Mouse (Mus musculus) layer of hippocampus, postnatal 36 days (tissue): ENCODE measurements around the gene Foxp2. TPM values are rescaled to one million over a fixed set of nuclear protein-coding genes. Genes with fewer than 3 reads are reported as not detected.

Source experiments
- DNase-seq, 2 experiments: peaks; one replicate each; pipeline ENCODE4 v3.0.0; 2022
- total RNA-seq, 2 experiments: library from RNA; stranded (reverse); gene quantifications; 2 replicates each; pipeline ENCODE4 v1.2.3; 2021

Foxp2 gene
- total RNA-seq, 2 experiments from 2014 or later: 1.2 to 2.1 TPM

GRCm38 (mm10) chr6:15120916-15121315 lies 219.8 kb downstream of the Foxp2 start:
- DNase-seq: no peak

DNA sequence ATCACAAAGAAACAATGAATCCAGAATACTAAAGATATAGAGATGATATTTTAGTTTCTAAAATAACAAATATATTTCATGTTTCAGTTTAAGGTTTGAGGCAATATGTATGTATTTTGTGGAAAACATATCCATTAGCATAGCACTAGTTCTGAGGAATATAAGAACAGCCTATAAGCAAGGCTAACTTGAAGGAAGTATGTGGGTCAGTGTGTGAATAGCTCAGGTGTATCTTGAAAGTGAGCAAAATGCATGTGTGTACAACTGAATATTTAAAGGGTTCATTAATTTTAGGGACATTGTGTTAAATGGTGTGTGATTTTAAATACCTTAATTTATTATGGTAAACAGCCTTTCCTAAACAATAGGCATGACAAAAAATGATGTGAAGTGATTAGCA lies 220.2 kb downstream of the Foxp2 start:
- DNase-seq: no peak

DNA sequence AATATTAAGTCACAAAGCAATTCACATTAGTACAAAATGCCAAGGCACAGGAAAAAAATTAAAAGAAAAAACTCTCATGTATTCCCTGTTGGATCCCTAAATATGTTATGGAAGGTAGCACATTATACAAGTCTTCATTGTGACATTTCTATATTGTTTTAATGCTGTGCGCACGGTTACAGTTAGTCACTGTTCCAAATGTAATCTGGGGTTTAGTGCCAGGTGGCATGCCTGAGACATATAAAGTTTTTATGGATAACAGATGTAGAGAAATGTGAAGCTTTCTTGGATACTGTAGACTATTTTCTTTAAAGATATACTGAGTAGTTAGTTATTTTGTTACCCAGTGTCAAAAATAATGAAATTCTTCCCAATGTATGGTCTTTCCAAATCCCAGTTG lies 229.0 kb downstream of the Foxp2 start:
- no peak for DNase-seq

DNA sequence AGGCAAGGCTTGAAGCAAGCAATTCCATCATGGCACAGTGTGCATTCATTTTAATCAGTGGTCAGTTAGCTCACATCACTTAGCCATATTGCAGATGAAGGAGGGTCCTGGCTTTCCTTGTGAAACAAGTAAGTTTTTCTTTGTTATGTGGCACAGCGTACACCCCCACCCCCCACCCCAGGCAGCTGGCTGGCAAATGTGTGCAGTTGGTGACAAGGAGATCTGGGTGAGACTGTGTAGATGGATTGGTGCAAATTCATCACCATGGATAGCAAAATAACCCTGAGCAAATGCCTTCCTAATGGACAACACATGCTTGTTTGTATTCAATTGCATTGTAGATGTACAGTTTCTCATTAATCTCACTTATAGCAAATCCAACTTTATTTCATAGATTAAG lies 240.9 kb downstream of the Foxp2 start:
- no peak for DNase-seq

- no peak for DNase-seq
Measured at GRCm38 (mm10) chr6:15151619-15152018, 250.5 kb downstream of the Foxp2 start.

- no peak for DNase-seq
Measured at GRCm38 (mm10) chr6:15163508-15164053, 262.4 kb downstream of the Foxp2 start.

- no peak for DNase-seq
Measured at GRCm38 (mm10) chr6:15176754-15177153, 275.6 kb downstream of the Foxp2 start.

GRCm38 (mm10) chr6:15192877-15193276 lies 291.7 kb downstream of the Foxp2 start:
- DNase-seq: no peak

GRCm38 (mm10) chr6:15242176-15242942 lies 341.2 kb downstream of the Foxp2 start:
- no peak for DNase-seq

DNA sequence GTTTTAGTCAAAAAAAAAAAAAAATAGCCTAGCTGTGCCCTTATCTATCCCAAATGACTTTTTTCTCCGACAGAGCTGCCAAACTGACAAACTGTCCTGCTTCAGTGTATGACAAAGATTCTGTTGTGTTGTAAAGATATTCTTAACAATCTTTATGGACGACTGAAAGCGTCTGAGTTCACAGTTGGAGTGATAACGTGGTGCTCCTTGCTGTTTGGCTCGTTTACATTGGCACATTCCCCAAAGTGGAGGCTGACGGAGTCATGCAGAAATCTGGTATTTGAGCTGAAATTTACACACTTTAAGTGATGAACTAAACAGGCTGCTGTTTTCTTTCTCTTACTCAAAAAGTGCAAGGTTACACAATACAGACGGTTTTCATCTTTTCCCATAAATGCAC lies 356.2 kb downstream of the Foxp2 start:
- peak in 1 of 2 experiments; percentile 2 for DNase-seq

DNA sequence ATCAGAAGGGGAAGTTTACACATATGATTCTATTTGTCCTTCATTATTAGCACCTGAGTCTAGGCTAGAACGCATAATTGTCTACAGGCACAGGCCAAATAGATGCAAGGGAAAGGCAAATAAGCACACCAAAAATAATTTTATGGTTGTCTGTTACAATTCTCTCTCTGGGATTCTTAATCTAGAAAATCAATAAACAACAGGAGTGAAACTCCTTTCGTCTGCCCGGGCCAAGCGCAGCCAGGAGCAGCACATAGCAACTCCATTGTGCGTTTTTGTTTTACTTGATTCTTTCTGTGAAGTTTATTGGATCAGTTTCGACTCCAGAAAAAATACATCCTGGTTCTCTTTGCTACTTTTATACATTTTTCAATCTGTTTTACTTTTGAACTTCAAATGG lies 356.7 kb downstream of the Foxp2 start:
- no peak for DNase-seq

DNA sequence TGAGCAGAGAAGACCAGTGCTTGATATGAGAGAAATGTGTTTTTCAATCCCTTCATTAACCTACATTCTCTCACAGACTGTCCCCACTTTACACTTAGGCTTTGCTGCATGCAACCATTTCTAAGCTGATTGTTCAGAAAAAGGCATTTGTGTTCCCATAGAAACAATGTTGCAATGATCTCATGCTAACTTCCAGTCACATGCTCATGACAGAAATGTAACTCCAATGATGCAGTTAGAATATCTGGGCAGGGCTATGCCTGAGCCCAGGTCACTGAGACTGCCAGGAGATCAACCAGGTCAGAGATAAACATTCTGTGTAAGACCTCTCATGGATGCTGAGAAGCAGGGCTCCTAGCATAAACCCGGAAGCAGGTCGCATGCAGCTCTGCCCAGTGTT lies 367.0 kb downstream of the Foxp2 start:
- DNase-seq: no peak

DNA sequence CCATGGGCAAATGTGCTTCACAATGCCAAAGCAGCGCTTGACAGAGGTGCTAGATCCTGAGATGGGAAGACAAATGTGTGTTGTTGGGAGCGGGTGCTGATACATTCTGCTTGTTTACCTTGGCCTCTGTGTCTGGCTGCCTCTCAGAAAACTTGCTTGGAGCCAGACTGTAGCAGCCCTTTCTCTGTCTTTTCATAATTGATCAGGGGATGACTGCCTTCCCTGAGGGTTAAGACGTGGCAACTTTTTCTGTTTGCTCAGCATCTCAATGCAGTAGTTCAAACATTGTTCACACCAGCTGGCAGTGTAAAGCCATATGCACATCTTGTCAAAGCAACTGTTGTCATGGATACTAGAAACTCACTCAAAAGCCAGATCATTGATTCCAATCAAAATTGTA lies 384.1 kb downstream of the Foxp2 start:
- peak in 1 of 2 experiments; percentile 5 for DNase-seq

- no peak for DNase-seq
Measured at GRCm38 (mm10) chr6:15294081-15294480, 392.9 kb downstream of the Foxp2 start.

DNA sequence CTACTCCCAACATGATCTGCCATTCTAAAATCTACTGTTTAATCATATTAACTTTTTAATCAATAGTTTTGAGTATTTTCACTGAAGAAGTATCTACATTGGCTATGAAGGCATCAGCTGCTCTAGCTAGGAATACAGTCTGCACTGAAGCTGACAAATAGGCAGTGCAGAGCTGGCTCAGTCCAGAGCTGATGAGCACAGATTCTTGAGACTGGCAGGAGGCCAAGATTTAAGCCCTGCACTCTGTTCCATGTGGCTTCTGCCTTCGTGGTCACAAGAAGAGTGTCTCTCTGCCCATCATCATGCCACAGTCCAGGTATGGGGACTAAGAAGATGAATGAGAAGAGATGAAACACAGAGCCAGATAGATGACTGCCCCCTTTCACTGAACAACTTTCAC lies 398.1 kb downstream of the Foxp2 start:
- DNase-seq: no peak

DNA sequence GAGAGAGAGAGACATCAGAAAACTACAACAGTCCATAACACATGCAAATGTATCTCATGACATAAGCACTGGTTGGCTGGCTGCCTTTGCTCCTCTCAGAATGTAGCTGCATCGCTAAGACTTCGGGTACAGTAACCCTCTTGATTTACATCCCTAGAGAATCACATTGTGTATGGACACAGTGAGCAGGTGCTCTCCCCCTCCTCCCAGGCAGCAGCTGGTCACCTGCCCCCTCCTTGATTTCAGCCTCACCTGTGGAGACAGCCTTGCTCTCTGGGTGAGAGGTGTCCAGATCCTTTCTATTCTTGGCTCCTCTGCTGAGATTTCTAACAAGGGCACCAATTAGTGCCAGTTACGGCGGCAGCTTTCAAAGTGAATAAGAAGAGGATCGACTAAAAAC lies 409.5 kb downstream of the Foxp2 start:
- DNase-seq: no peak

DNA sequence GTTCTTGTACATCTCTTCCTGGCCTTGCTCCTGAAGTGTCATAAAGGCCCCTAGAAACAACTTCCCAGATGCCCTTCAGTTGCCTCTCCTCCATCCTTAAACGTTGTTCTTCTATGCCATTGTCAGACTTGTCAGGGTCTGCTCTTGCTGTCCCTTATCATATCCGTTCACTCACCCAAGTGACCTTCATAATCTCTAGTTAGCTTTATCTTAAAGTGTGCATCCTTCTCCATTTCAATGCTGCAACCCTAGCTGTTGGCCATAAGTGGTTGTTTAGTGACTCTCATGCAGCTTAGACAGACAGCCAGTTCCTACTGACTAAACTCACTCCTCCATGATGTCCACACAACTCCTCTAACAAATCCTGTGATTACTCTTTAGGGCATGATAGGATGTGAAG lies 415.8 kb downstream of the Foxp2 start:
- DNase-seq: no peak

DNA sequence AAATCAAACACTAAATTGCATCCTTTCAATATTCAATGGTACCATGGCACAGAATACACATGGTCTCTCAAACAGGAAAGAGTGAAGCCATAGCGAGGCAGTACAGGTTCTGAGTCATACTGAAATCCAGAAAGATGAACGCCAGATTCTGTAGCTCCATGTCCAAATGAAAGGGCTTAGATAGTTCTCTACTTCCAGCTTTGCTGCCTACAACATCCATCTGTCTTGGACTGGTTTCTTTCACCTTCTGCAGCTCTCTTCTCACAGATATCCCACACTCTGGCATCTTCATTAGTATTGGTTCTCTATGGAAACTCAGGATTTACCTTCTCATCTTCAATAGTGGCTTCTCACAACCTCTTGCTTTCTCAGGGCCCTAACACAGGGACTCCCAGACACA lies 417.2 kb downstream of the Foxp2 start:
- DNase-seq: no peak

GRCm38 (mm10) chr6:15321551-15321974 lies 420.4 kb downstream of the Foxp2 start:
- DNase-seq: no peak

DNA sequence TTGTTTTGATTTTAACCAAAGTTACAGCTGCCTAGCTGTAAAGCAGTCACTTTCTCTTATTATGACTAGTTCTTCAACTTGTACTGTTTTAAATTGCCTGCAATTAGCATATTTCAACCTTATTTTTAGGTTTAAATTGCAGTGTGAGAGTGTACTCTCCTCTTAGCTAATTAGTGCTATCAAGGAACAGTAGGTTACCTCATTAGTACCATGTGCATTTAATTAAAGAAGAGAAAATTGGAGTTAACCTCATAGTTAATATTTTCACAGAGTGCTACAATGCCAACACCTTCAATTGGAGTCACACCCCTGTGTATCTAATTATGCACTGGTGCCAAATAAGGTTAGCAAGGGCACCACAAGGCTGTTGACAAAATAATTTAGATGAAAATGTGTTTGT lies 421.9 kb downstream of the Foxp2 start:
- DNase-seq: no peak

DNA sequence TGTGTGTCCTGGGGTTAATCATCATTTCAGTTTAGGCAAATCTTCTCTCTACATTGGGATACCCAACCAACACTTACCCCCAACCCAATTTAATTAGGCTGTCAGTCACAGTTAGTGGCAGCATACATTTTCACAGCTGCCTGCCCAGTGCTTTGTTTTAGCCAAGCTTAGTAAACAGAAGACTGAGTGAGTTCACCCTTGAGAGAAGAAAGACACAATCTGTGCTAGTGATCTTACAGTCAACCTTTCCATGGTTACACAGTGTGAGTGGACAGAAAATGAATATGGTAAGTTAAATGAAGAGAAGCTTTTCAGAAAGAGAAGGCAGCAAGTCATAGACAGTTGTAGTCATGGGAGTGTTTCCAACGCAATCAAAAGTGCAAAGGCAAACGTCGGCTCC lies 446.6 kb downstream of the Foxp2 start:
- no peak for DNase-seq

DNA sequence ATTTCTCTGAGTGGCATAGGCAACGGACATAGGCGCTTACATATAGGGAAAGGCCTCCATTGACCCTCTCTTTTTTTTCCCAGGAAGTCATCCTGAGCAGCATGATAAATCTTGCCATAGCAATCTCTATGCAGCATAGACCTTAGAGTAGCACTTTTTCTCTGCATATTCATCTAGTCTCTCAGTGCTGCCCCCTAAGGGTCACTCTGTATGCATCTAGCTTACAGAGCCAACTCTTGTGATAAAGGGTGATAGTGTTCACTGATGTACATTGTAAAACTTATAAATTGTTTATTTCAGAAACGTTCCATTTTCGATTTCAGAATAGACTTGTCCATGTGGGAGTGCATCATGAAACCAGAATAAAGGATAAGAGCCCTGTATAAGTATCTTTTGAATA lies 454.7 kb downstream of the Foxp2 start:
- no peak for DNase-seq

DNA sequence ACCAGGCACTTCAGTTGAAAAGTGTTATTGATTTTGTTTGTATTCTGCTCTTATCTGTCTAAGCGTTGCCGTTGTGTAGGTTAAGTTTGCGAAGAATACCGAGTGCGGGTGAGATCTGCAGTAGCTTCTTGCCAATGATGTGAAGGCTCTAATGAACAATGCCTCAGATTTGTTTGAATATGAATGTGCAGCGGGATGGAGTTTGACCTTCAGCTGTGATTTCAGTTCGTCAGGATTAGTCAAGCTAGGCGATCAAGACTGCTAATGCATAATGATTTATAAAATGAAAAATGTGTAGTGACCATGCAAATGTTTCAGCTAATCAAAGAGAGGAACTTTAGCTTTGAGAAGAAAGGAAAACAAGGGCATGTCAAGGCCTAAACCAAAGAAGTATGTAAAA lies 469.1 kb downstream of the Foxp2 start:
- DNase-seq: no peak

GRCm38 (mm10) chr6:15370827-15371226 lies 469.7 kb downstream of the Foxp2 start:
- no peak for DNase-seq

- DNase-seq: no peak
Measured at GRCm38 (mm10) chr6:15373621-15374020, 472.5 kb downstream of the Foxp2 start.
